Mouse (Mus musculus): ENCODE results near the gene Acer1. TPM values are rescaled to one million over a fixed set of nuclear protein-coding genes. Genes with fewer than 3 reads are reported as not detected.
"Not testable (repeated sequence)": the region's sequence is repeated elsewhere in the genome, so short reads cannot be mapped to it uniquely, and the experiment has no call there.

The Acer1 gene
- total RNA-seq, 4 experiments from 2014 or later: not detected

- DNase-seq (ENCODE audit: low spot score in 2 of 2): no peak
Observed at GRCm38 (mm10) chr17:56952639-56953038, 29.3 kb downstream of the Acer1 start.

- no peak for DNase-seq (ENCODE audit: low spot score in 2 of 2)
Observed at GRCm38 (mm10) chr17:56950915-56951314, 31.0 kb downstream of the Acer1 start.

- no peak for DNase-seq (ENCODE audit: low spot score in 2 of 2)
Observed at GRCm38 (mm10) chr17:56938751-56939150, 43.2 kb downstream of the Acer1 start.

- DNase-seq (ENCODE audit: low spot score in 2 of 2): no peak
Observed at GRCm38 (mm10) chr17:56936731-56937130, 45.2 kb downstream of the Acer1 start.

GRCm38 (mm10) chr17:56935363-56936131 is 46.4 kb downstream of the Acer1 start, which contains the start of gene Mllt1:
Gene Mllt1 (minus strand): TSS chr17:56935415.
- peak; percentile 98 to 99 for DNase-seq (ENCODE audit: low spot score in 2 of 2)

GRCm38 (mm10) chr17:56934545-56935330 is 47.2 kb downstream of the Acer1 start:
- DNase-seq (ENCODE audit: low spot score in 2 of 2): peak in 1 of 2 experiments; percentile 24

GRCm38 (mm10) chr17:56933395-56933794 is 48.5 kb downstream of the Acer1 start:
- no peak for DNase-seq (ENCODE audit: low spot score in 2 of 2)

GRCm38 (mm10) chr17:56930026-56930425 is 51.9 kb downstream of the Acer1 start:
- no peak for DNase-seq (ENCODE audit: low spot score in 2 of 2)

GRCm38 (mm10) chr17:56929530-56929929 is 52.4 kb downstream of the Acer1 start:
- DNase-seq (ENCODE audit: low spot score in 2 of 2): no peak

- DNase-seq (ENCODE audit: low spot score in 2 of 2): no peak
Observed at GRCm38 (mm10) chr17:56929101-56929500, 52.8 kb downstream of the Acer1 start.

GRCm38 (mm10) chr17:56925998-56926397 is 55.9 kb downstream of the Acer1 start:
- DNase-seq (ENCODE audit: low spot score in 2 of 2): no peak

GRCm38 (mm10) chr17:56919725-56920124 is 62.2 kb downstream of the Acer1 start:
- no peak for DNase-seq (ENCODE audit: low spot score in 2 of 2)

GRCm38 (mm10) chr17:56917166-56917565 is 64.8 kb downstream of the Acer1 start:
- no peak for DNase-seq (ENCODE audit: low spot score in 2 of 2)

- no peak for DNase-seq (ENCODE audit: low spot score in 2 of 2)
Observed at GRCm38 (mm10) chr17:56913444-56913843, 68.5 kb downstream of the Acer1 start.

- DNase-seq (ENCODE audit: low spot score in 2 of 2): no peak
Observed at GRCm38 (mm10) chr17:56913023-56913422, 68.9 kb downstream of the Acer1 start.

GRCm38 (mm10) chr17:56909764-56910163 is 72.2 kb downstream of the Acer1 start:
- DNase-seq (ENCODE audit: low spot score in 2 of 2): not testable (repeated sequence)

GRCm38 (mm10) chr17:56907887-56908286 is 74.0 kb downstream of the Acer1 start:
- DNase-seq (ENCODE audit: low spot score in 2 of 2): no peak

- no peak for DNase-seq (ENCODE audit: low spot score in 2 of 2)
Observed at GRCm38 (mm10) chr17:56907096-56907495, 74.8 kb downstream of the Acer1 start.

GRCm38 (mm10) chr17:56906166-56906565 is 75.8 kb downstream of the Acer1 start:
- no peak for DNase-seq (ENCODE audit: low spot score in 2 of 2)

Data from left cerebral cortex, adult 8-10 months (tissue).